Mouse (Mus musculus) embryonic facial prominence, embryonic 11.5 days (tissue): ENCODE measurements around the gene Cd164l2. TPM values are rescaled to one million over a fixed set of nuclear protein-coding genes. Genes with fewer than 3 reads are reported as not detected.

Experiments
- ATAC-seq: fragments of 200-750 bp; cut with Nextera tagmentation; replicated peaks from 2 replicates; pipeline ENCODE4 v1.8.0; 2017; ENCODE audit warnings: low read depth; ENCODE audit not compliant: insufficient number of reproducible peaks, low FRiP score, low TSS enrichment
- DNase-seq: peaks from one replicate; pipeline ENCODE4 v3.0.0-alpha.2; 2015; ENCODE audit warnings: low spot score
- H3K27ac ChIP-seq: fragments of 300-500 bp; sonication (generic); replicated peaks from 2 replicates; pipeline ENCODE4 v1.5.1; 2014; ENCODE audit warnings: mild to moderate bottlenecking, low read depth, low read length, control low read depth
- H3K27me3 ChIP-seq: fragments of 300-500 bp; sonication (generic); 2 replicates; pipeline ENCODE4 v1.6.1; 2014; ENCODE audit warnings: mild to moderate bottlenecking, low read length, moderate library complexity, mixed read lengths; ENCODE audit not compliant: control insufficient read depth, insufficient read depth
- H3K36me3 ChIP-seq: fragments of 300-500 bp; sonication (generic); replicated peaks from 2 replicates; pipeline ENCODE4 v1.6.1; 2014; ENCODE audit warnings: low read depth, mild to moderate bottlenecking, low read length, moderate library complexity, mixed read lengths; ENCODE audit not compliant: control insufficient read depth, insufficient read depth
- H3K4me1 ChIP-seq: fragments of 300-500 bp; sonication (generic); 2 replicates; pipeline ENCODE4 v1.6.1; 2014; ENCODE audit warnings: low read length, mixed read lengths; ENCODE audit not compliant: control insufficient read depth, insufficient read depth
- H3K4me2 ChIP-seq: fragments of 300-500 bp; sonication (generic); 2 replicates; pipeline ENCODE4 v1.6.1; 2014; ENCODE audit warnings: low read depth, mild to moderate bottlenecking, control low read depth, low read length, moderate library complexity
- H3K4me3 ChIP-seq: fragments of 300-500 bp; sonication (generic); 2 replicates; pipeline ENCODE4 v1.5.1; 2014; ENCODE audit warnings: low read depth, low read length, control low read depth
- H3K9ac ChIP-seq: fragments of 300-500 bp; sonication (generic); replicated peaks from 2 replicates; pipeline ENCODE4 v1.6.1; 2014; ENCODE audit warnings: mild to moderate bottlenecking, control low read depth, low read length
- H3K9me3 ChIP-seq: fragments of 300-500 bp; sonication (generic); replicated peaks from 2 replicates; pipeline ENCODE4 v1.6.1; 2016; ENCODE audit warnings: mild to moderate bottlenecking, low read length, inconsistent platforms, mixed read lengths; ENCODE audit not compliant: control insufficient read depth
- whole genome bisulfite sequencing: fragments of 180-500 bp; shearing (Covaris S2); extraction: QIAGEN DNeasy Blood & Tissue Kit; methylation state at CpG from one replicate; pipeline ENCODE4 v1.1.7; 2014; 5-methylcytosine and 5-hydroxymethylcytosine counted together
- polyA plus RNA-seq: library from polyadenylated mRNA; unstranded; fragments of >200 nt; fragmentation: Nextera tagmentation; extraction: Ambion mirVana; gene quantifications from 2 replicates; pipeline ENCODE4 v1.2.1, GENCODE M21; 2014

Gene Cd164l2
- polyA plus RNA-seq, 1 experiment from 2014 or later, result 2.0 TPM

DNA sequence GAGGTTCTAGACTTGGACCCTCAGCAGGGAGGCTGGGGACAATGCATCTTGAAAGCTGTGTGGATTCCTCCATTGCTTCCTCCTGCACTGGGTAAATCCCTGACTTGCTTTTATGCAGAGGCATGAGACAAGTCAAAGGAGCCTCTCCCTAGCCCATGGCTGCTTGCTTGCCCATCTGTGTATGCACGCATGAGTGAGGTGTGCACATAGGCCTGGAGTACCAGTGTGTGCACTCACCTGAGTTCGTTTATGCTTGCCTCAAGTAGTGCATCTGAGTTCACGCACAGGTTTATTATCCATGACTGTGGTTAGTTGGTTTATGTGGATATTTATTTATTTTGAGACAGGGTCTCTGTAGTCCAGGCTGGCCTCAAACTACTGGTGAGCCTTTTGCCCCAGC is 9.7 kb upstream of the Cd164l2 start:
- DNase-seq, result no peak
- Histone ChIP-seq H3K4me3 (no peak overlapping the region), H3K27me3 (no peaks in the 10 kb centered on the region), H3K27ac (no peak overlapping the region), H3K9me3 (no peaks in the 10 kb centered on the region), H3K4me2 (no peak overlapping the region), H3K4me1 (peaks cover 18% of the 10 kb centered on the region), H3K36me3 (no peaks in the 10 kb centered on the region), H3K9ac (no peak overlapping the region)
- ATAC-seq, result no peak
- WGBS, result 93% methylated on average over 3 of the region's 3 CpGs

DNA sequence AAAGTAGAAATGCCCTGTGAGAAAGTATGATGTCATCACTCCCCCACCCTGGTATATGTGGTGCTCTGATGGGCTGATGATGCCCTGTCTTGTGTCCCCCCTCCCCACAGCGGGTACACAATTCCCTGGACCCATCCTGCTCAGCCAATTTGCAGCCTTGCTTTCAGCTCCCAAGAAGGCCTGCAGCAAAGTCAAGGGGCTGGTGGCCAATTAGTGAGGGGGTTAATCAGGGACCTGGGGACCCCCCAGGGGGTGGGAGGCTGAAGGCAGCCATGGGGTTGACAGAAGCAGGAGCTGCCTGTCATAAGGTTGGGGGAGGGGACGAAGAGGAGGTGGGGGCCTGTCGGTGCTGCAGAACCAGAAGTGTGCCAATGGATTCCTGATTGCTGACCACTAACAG is 8.3 kb upstream of the Cd164l2 start:
- H3K4me3 ChIP-seq, result no peak overlapping the region
- no peaks in the 10 kb centered on the region for H3K9me3 ChIP-seq
- no peak overlapping the region for H3K4me2 ChIP-seq
- DNase-seq (no peak), ATAC-seq (no peak)
- H3K9ac ChIP-seq, result no peak overlapping the region
- H3K36me3 ChIP-seq, result no peaks in the 10 kb centered on the region
- 71% methylated on average over 3 of the region's 3 CpGs for WGBS
- H3K27me3 ChIP-seq, result no peaks in the 10 kb centered on the region
- H3K27ac ChIP-seq, result no peak overlapping the region
- peaks cover 10% of the 10 kb centered on the region for H3K4me1 ChIP-seq

DNA sequence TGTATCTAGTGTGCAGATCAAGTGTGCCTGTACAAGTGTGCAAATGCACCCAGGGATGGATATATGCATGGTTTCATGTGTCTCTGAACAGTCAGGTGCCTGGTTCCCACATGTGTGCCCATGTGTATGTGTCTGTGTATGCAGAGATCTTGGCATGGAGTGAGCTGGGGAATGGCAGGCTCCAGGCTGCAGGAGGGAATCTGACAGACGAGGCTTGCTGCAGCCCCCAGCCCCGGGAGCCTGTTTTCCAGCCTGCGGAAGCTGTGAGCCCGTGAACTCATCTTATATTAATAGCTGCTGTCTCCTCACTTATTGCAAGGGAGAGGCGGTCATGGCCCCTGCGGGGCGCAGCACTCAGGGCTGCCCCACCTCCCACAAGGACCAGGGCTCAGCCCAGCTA is 7.6 kb upstream of the Cd164l2 start:
- Histone ChIP-seq H3K27ac (0 out of 2 replicates have a peak overlapping the region, but pooled peaks have one; percentile 16), H3K9ac (no peak overlapping the region), H3K4me3 (no peak overlapping the region), H3K4me2 (no peak overlapping the region), H3K36me3 (no peaks in the 10 kb centered on the region), H3K4me1 (peaks cover 6% of the 10 kb centered on the region), H3K27me3 (no peaks in the 10 kb centered on the region), H3K9me3 (no peaks in the 10 kb centered on the region)
- no peak for ATAC-seq
- no peak for DNase-seq
- 41% methylated on average over 7 of the region's 7 CpGs for WGBS

DNA sequence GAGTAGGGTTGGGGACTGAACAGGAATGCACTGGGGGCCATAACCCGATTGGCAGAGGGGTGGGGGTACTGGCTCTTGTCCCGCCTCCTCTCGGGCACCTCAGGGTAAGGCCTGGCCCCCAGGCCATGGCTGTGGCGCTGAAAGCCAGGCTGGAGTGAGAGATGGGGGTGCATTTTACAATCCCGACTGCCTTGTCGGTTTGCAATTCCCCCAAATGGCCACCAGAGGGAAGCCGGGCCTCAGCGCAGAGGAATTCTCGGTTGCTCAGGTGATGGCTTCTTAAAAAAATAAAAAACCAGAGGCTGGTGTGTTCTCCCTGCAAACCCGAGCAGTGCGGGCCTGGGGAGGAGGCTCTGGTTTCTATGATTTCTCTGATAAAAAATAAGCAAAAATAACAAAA is 2.6 kb upstream of the Cd164l2 start:
- peak; percentile 82 for DNase-seq

DNA sequence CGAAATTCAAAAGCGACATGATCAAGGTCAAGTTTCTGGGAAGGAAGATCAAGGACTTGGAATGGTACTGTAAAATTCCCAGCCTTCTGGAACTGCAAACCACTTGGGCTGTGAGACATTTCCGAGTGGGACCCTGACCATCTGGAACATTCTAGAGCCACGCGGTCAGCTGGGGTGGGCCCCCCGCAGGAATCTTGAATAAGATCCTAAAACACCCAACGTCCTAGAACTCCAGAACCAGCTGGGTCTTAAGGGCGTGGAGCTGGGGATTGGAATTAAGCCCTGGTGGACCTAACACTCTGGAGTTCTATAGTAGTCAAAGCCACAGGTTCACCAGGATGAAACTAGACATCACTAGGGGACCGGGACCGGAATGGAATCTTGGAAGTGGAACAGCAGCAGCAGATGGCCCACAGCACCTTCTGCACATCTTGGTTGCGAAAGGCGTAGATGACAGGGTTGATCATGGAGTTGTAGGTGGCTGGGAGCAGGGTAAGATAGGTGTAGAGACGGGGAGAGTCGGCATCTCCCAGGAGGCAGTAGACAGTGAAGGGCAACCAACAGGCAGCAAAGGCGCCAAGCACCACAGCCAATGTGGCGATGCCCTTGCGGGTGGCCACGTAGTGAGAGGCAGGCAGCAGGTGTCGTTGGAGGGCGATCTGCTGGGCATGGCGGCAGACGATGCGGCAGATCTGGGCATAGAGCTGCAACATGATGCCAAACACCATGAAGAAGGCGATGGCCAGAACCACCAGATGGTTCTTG is 1.7 kb upstream of the Cd164l2 start:
- no peaks in the 10 kb centered on the region for H3K36me3 ChIP-seq
- no peak overlapping the region for H3K4me3 ChIP-seq
- H3K4me1 ChIP-seq, result peaks cover 15% of the 10 kb centered on the region
- no peak overlapping the region for H3K9ac ChIP-seq
- H3K27me3 ChIP-seq, result peaks cover 22% of the 10 kb centered on the region
- DNase-seq (no peak), ATAC-seq (no peak)
- no peak overlapping the region for H3K4me2 ChIP-seq
- no peak overlapping the region for H3K27ac ChIP-seq
- 91% methylated on average over 24 of the region's 24 CpGs for WGBS
- H3K9me3 ChIP-seq, result no peaks in the 10 kb centered on the region

More for the DNA sequence above, 2.6 kb upstream of the Cd164l2 start:
- WGBS, result 2% methylated on average over 11 of the region's 11 CpGs
- Histone ChIP-seq H3K9me3 (no peaks in the 10 kb centered on the region), H3K27me3 (peaks cover 22% of the 10 kb centered on the region), H3K9ac (no peak overlapping the region), H3K4me2 (no peak overlapping the region), H3K27ac (no peak overlapping the region), H3K36me3 (no peaks in the 10 kb centered on the region), H3K4me1 (peaks cover 15% of the 10 kb centered on the region), H3K4me3 (no peak overlapping the region)
- no peak for ATAC-seq

DNA sequence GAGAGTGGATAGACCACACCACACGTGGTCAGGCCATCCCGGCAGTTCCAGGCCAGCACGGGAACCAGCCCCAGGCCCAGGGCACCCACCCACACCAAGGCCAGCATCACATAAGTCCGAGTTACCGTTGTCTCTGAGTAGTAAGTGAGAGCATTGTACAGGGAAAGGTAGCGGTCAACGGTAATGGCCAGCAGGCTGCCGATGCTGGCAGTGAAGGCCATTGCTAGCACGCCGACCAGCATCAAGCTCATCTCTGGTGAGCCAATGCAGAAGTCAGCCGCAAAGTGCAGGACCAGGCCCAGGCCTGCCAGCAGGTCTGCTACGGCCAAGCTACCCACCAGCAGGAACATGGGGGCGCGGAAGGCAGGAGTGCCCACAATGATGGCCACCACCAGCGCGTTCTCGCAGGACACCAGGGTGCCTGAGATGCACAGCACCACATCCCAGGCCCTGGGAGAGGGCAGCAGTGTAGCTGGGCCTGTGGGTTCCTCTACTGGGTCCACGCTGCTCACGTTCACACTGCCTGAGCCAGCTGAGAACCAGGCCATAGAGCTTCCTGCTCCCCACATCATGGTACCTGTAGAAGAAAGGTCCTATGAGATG is 1.0 kb upstream of the Cd164l2 start:
- WGBS, result 89% methylated on average over 19 of the region's 19 CpGs
- Histone ChIP-seq H3K9ac (no peak overlapping the region), H3K4me3 (no peak overlapping the region), H3K9me3 (no peaks in the 10 kb centered on the region), H3K4me1 (peaks cover 15% of the 10 kb centered on the region), H3K27me3 (peaks cover 22% of the 10 kb centered on the region), H3K27ac (no peak overlapping the region), H3K36me3 (no peaks in the 10 kb centered on the region), H3K4me2 (no peak overlapping the region)
- ATAC-seq, result no peak
- no peak for DNase-seq

DNA sequence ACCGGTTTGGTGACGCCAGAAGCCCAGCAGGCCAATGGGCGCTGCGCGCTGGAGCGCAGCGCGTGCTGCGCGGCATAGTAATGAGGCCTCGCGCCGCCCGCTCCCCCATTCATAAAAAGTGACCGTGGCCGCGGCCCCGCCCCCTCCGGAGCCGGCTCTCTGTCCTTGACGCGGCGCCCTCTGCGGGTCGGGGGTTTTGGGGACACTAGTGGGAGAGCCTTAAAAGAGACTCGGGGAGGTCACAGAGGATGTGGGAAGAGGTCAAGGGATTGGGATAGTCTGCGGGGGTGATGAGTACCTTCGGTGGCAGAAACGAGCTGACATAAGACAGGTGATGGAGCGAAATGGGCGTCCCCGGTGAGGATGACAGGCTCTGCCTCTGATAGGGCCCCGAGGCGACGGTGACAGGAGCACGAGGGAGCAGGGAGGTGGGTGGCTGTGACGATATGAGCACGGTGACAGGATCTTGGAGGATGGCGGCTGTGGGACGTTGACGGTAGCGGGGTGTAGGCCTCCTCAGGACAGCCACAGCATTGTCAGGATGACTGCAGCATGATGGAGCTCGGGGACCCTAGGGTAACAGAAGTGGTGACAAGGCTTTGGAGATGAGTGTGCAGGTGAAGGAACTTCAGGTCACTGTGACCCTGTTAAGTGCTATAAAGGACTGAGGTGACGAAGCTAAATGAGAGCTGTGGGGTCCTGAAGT is 784 bp downstream of the Cd164l2 start:
- Histone ChIP-seq H3K27ac (no peak overlapping the region), H3K9me3 (no peaks in the 10 kb centered on the region), H3K4me2 (peak overlapping the region; percentile 99), H3K4me3 (peak overlapping the region; percentile 60), H3K9ac (peak overlapping the region; percentile 57; the same call in 1 of the 2 replicates), H3K27me3 (peaks cover 22% of the 10 kb centered on the region), H3K36me3 (no peaks in the 10 kb centered on the region), H3K4me1 (peaks cover 15% of the 10 kb centered on the region)
- ATAC-seq (peak; percentile 58), DNase-seq (peak; percentile 85)
- 1% methylated on average over 44 of the region's 44 CpGs for WGBS

DNA sequence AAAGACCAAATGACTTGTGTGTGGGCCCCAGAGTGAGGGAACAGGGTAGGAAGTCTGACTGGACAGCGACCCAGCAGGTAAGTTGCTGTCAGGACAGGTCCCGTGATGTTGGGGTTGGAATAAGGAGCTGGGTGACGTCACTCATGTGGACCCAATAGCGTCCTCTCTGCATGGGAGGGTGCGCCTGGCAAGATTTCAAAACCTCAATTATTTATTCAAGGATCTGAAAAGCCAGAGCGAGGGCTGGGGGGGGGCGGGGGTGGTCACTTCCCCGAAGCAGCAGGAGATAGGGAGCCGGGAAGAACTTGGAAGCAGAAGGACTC is 1.3 kb downstream of the Cd164l2 start:
- Histone ChIP-seq H3K27ac (no peak overlapping the region), H3K9ac (no peak overlapping the region), H3K9me3 (no peaks in the 10 kb centered on the region), H3K4me3 (no peak overlapping the region; the same call in 1 of the 2 replicates), H3K4me1 (peaks cover 15% of the 10 kb centered on the region), H3K4me2 (peak overlapping the region; percentile 99), H3K36me3 (no peaks in the 10 kb centered on the region), H3K27me3 (peaks cover 22% of the 10 kb centered on the region)
- DNase-seq, result peak; percentile 40
- WGBS, result 3% methylated on average over 9 of the region's 9 CpGs
- ATAC-seq, result no peak; the same call in 1 of the 2 replicates
